Mouse (Mus musculus) ovary, postnatal 36 days (tissue): ENCODE data around the gene Rnf26.

Source experiments
- DNase-seq: peaks from one replicate; pipeline ENCODE4 v3.0.0; 2022; ENCODE audit warnings: low spot score, mixed read lengths

Rnf26 gene

DNA sequence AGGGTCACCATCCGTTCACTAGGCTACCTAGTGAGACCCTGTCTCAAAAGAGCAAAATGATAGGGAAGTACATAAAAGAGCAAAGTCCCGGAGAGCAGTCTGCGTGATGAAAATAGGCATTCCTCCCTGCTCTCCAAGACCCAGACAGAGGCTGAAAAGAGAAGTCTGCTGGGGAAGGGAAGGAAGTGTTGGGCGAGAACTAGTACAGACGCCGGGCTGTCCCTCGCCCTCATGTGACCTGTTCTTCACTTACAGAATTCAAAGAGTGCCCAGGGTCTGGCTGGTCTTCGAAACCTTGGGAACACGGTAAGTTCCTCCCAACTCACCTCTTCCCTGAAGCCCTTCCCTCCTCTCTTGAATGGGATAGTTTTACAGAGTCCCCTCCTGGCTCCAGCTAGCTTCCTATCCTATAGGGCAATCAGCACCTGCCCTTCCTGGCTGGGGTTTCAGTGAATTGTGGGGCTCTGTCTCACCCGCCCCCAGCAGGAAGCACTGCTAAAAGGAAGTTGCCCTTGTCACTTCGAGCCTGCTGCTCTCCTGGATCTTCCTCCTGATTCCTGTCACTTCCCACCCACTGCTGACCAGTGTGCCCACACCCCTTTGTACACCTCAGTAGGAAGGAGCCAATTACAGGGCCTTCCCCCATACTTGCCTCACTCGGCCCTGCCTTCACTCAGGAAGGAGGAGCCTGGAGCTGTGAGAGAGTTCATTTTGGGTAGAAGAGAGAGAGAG lies 24.3 kb downstream of the Rnf26 start:
- DNase-seq = peak; percentile 3

DNA sequence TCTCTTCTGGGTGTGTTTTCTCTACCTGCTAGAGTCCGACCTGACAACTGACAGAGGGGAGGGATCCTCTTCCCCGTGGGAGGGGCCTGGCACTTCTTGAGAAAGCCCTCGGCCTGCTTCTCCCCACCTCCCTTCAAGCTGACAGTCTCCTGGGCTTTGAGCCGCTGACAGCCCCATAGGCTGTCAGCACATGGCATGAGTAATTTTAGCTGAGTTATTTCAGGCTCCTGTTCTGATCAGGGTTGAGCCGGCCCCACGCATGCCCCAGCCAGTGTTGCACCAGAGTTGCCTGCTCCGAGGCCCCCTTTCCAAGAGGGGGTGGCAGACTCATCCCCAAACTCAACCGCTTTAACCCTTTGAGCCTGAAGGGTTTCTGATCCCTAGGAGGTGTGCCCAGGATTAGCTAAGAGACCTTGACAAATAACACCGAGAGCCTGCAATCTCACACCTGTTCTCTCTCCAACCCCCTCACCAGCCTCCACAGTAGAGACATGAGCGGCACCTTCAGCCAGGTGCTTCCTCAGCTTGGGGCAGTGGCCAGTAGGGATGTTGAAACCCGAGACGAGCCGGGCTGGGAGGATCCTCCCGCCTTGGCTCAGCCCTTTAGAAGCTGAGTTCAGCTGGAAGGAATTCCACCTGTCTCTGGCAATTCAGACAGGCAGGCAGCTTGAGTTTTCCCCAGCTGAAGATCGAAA lies 25.4 kb downstream of the Rnf26 start:
- no peak for DNase-seq

- no peak for DNase-seq
These were observed 26.4 kb downstream of the Rnf26 start for GRCm38 (mm10) chr9:44086960-44087359.

DNA sequence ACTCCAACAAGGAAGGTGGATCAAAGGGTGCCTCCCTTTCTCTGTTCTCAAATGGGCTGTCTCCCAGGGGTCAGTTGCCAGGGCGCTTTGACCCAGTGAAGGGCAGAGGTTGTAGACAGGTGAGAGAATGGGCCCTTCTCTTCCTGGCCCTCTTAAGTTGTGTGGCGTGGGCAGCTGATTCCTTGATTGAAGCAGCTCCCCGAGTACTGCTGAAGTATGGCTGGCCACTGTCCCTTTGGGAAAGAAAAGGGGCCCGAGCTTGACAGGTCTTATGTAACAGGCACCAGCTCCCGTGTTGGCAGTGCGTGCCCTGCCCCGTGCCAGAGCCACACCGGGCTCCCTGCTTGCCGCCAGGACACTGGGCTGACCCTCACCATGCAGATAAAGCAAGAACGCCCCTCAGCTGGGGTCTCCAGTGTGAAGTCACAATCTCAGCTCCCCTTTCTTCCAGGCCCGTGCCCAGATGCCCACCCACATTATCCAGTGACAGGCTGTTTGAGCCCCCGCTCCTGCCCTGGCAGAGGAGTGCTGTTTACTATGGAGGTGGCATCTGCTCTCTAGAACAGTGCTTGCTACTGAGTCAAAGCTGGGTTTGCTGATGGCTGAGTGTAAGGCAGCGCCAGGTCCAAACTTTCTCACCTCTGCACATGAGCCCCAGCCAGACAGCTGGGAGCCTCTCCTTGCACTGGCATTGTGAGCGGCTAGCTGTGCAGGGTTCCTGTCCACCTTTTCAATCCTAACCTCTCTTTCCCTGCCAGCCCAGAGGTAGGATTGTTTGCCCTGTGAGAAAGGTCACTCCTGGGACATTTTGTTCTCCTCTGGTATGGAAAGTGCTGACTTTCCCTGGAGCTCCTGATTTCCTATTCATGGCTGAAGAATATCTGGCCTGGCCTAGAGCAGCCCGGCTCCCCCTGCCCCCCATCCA lies 27.3 kb downstream of the Rnf26 start:
- DNase-seq = peak; percentile 38

GRCm38 (mm10) chr9:44085276-44085675 lies 28.0 kb downstream of the Rnf26 start:
- no peak for DNase-seq

- peak; percentile 97 for DNase-seq
These were observed 28.6 kb downstream of the Rnf26 start for GRCm38 (mm10) chr9:44084659-44085229.

GRCm38 (mm10) chr9:44084236-44084635 lies 29.1 kb downstream of the Rnf26 start:
- DNase-seq = no peak

- no peak for DNase-seq
These were observed 29.8 kb downstream of the Rnf26 start for GRCm38 (mm10) chr9:44083392-44084121.

DNA sequence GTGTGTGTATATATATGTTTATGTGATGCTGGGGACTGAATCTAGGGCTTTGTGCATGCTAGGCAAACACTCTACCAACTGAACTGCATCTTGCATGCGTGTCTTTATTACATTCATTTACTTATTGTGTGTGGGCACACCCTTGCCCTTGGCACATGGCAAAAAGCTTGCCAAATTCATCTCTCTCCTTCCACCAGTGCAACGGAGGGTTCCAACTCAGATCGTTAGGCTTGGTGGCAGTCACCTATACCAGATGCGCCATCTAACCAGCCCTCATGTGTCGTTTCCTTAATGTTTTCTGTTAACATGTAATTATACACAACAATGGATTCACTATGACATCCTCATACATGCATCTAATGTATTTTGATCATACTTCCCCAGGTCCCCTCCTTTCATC lies 31.1 kb downstream of the Rnf26 start:
- no peak for DNase-seq

DNA sequence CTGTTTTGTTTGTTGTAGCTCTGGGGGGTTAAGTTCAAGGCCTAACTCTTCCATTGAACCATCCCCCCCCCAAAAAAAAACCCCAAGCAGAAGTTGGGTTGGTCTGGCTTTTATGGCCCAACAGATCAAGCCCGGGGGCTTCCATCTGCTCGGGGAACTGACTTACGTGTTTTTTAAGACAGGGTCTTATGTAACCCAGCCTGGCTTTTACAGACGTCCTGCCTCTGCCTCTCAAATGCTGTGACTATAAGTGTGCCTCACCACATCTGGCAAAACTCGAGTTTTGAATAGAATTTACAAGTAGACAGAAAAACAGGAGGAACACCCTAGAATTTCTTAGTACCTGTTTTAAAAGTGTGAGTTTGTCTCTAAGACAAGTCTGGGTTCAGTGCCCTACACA lies 31.7 kb downstream of the Rnf26 start:
- no peak for DNase-seq

- peak; percentile 7 for DNase-seq
These were observed 32.4 kb downstream of the Rnf26 start for GRCm38 (mm10) chr9:44080953-44081352.

DNA sequence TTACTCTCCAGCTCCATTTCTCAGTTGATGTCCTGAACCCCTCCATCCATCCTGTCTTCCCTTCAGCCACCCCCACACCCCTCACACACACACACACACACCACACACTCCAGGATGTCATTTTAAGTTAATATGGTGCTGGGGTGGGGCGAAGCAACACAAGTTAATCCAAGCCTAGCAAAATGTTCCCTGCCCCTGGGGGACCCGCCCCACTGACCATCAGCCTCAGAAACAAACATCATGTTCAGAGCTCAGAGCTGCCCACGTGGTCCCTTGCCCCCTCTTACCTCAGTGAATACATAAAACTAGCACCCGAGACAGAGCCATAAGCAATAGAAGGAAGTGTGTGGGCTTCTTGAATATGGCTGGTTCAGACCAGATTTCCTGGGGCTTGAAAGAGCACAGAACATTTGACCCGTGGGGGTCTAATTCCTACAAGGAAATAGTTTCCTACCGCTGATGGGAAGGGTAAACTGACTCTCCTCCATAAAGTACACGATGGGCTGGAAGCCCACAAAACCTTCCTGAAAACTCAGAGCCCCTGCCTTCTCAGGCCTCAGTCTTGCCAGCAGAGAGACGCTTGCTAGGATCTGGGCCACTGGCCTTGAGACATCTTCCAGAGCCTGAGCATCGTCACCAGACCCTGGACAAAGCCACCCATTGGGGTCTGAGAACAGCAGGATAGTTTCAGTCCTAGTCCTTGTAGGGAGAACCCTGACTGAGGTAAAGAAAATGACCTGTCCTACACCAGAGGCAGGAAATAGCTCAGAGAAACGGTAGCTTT lies 33.1 kb downstream of the Rnf26 start:
- no peak for DNase-seq

GRCm38 (mm10) chr9:44078955-44079756 lies 34.2 kb downstream of the Rnf26 start:
- peak; percentile 85 for DNase-seq

DNA sequence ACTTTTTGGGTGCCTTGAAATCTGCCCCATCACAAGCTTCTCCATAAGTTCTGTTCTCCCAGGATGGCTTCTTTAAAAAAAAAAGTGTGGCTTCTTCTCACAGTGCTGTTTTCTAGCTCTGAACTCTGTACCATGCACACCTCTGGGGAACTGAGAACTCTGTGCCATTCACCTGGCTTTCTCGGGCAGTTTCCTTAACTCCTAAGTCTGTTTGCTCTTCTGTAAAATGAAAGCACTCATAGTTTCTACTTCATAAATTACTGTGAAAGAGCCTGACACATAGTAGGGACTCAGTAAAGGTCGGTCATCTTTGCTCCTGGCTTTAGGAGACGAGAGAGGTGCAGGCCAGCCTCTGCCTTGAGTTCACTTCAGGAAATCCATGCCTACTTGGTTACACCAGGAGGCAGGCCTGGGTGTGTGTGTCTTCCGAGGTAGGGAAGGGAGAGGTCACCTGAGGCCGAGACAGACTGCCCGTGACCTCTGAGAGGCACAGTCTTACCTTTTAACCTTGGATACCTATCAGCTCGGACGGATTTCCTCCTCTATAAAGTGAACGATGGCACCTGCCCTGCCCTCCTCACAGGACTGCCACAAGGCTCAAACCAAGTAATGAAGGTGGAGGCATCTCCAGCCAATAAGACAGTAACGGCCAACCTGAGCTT lies 35.0 kb downstream of the Rnf26 start:
- DNase-seq = no peak

DNA sequence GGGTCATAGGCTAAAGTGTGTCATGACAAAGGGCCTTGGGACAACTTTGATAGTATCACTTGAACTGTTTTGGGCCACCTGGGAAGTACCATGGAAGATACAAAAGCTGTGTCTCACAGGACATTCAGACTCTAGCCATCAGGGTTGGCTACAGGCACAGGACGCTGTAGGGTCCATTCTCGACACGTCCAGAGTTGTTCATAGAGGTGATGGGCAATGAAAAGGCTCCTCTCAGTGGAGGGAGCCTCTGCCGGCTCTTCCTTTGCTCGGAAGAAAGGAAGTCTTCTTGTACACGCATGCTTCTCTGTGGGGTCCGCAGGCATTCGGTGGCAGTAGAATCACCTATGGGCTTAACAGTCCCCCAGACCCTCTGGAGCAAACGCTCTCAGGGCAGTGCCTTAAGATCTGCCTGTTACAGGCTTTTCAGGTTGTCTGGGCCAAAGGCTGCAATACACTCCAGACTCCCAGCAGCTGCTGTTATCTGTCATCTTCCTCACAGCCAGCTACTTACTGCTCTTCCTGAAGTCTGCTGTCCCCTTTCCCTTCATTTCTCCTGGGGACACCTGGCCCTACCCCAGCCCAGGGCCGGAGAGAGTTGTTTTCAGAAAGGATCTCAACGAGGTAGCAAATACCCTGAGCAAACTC lies 35.9 kb downstream of the Rnf26 start:
- DNase-seq = no peak

- no peak for DNase-seq
These were observed 36.6 kb downstream of the Rnf26 start for GRCm38 (mm10) chr9:44076764-44077120.

- DNase-seq = no peak
These were observed 37.1 kb downstream of the Rnf26 start for GRCm38 (mm10) chr9:44075996-44076763.
